Mouse (Mus musculus): ENCODE results near the gene Zcwpw1. TPM values are rescaled to one million over a fixed set of nuclear protein-coding genes. Genes with fewer than 3 reads are reported as not detected.

The Zcwpw1 gene
- polyA plus RNA-seq, 1 experiment from 2014 or later: 19.5 TPM

- H3K4me3 ChIP-seq: no peak overlapping the region
- peak overlapping the region; percentile 30; the same call in 1 of the 2 replicates for H3K27ac ChIP-seq
- H3K4me2 ChIP-seq (replicated peaks): no peak overlapping the region
- H3K4me1 ChIP-seq: peaks cover 8% of the 10 kb centered on the region; the same call in 1 of the 2 replicates
- 0 out of 2 replicates have a peak overlapping the region, but pooled peaks have one; percentile 23 for H3K9ac ChIP-seq
- no peaks in the 10 kb centered on the region for H3K27me3 ChIP-seq
- 86% methylated on average over 19 of the region's 19 CpGs for WGBS
- H3K9me3 ChIP-seq (replicated peaks): no peaks in the 10 kb centered on the region
- peaks cover 27% of the 10 kb centered on the region; the same call in 1 of the 2 replicates for H3K36me3 ChIP-seq
- ATAC-seq (ENCODE audit: low FRiP score): no peak
Measured at GRCm38 (mm10) chr5:137758921-137759534, 28.6 kb upstream of the Zcwpw1 start.

- H3K27ac ChIP-seq: peak overlapping the region; percentile 26; the same call in 1 of the 2 replicates
- 34% methylated on average over 4 of the region's 4 CpGs for WGBS
Measured at GRCm38 (mm10) chr5:137759971-137760412, 27.6 kb upstream of the Zcwpw1 start.

GRCm38 (mm10) chr5:137764609-137765340 lies 22.8 kb upstream of the Zcwpw1 start:
- ATAC-seq (ENCODE audit: low FRiP score): peak; percentile 55; the same call in 1 of the 2 replicates
- Histone ChIP-seq H3K36me3 (0 out of 2 replicates have a peak, but pooled peaks cover under 1% of the 10 kb centered on the region), H3K4me3 (no peak overlapping the region), H3K4me1 (peaks cover 20% of the 10 kb centered on the region; the same call in 1 of the 2 replicates), H3K4me2 (replicated peaks) (no peak overlapping the region), H3K27me3 (no peaks in the 10 kb centered on the region), H3K9me3 (replicated peaks) (no peaks in the 10 kb centered on the region), H3K27ac (no peak overlapping the region), H3K9ac (no peak overlapping the region)
- 50% methylated on average over 9 of the region's 9 CpGs for WGBS

More at GRCm38 (mm10) chr5:137759971-137760412, 27.6 kb upstream of the Zcwpw1 start:
- no peak overlapping the region for H3K4me2 ChIP-seq (replicated peaks)
- no peak overlapping the region for H3K4me3 ChIP-seq
- H3K9ac ChIP-seq: no peak overlapping the region
- H3K36me3 ChIP-seq: peaks cover 25% of the 10 kb centered on the region; the same call in 1 of the 2 replicates
- no peaks in the 10 kb centered on the region for H3K27me3 ChIP-seq
- no peaks in the 10 kb centered on the region for H3K9me3 ChIP-seq (replicated peaks)
- ATAC-seq (ENCODE audit: low FRiP score): peak; percentile 64
- peaks cover 11% of the 10 kb centered on the region; the same call in 1 of the 2 replicates for H3K4me1 ChIP-seq

- no peak overlapping the region for H3K4me2 ChIP-seq (replicated peaks)
- no peak for ATAC-seq (ENCODE audit: low FRiP score)
- peaks cover 15% of the 10 kb centered on the region; the same call in 1 of the 2 replicates for H3K4me1 ChIP-seq
- WGBS: 64% methylated on average over 3 of the region's 3 CpGs
- no peaks in the 10 kb centered on the region for H3K9me3 ChIP-seq (replicated peaks)
- no peaks in the 10 kb centered on the region for H3K36me3 ChIP-seq
- no peak overlapping the region for H3K4me3 ChIP-seq
- no peak overlapping the region for H3K27ac ChIP-seq
- H3K9ac ChIP-seq: no peak overlapping the region
- H3K27me3 ChIP-seq: no peaks in the 10 kb centered on the region
Measured at GRCm38 (mm10) chr5:137766270-137766669, 21.3 kb upstream of the Zcwpw1 start.

- peak overlapping the region; percentile 5; the same call in 1 of the 2 replicates for H3K27ac ChIP-seq
- H3K4me3 ChIP-seq: no peak overlapping the region
- H3K4me1 ChIP-seq: peaks cover 15% of the 10 kb centered on the region; the same call in 1 of the 2 replicates
- peak; percentile 59 for ATAC-seq (ENCODE audit: low FRiP score)
- H3K9me3 ChIP-seq (replicated peaks): no peaks in the 10 kb centered on the region
- H3K27me3 ChIP-seq: no peaks in the 10 kb centered on the region
- no peak overlapping the region for H3K4me2 ChIP-seq (replicated peaks)
- no peak overlapping the region for H3K9ac ChIP-seq
- no peaks in the 10 kb centered on the region for H3K36me3 ChIP-seq
- 44% methylated on average over 1 of the region's 1 CpGs for WGBS
Measured at GRCm38 (mm10) chr5:137768475-137768874, 19.1 kb upstream of the Zcwpw1 start.

- Histone ChIP-seq H3K27me3 (no peaks in the 10 kb centered on the region), H3K36me3 (no peaks in the 10 kb centered on the region), H3K4me1 (peaks cover 12% of the 10 kb centered on the region; the same call in 1 of the 2 replicates), H3K4me2 (replicated peaks) (no peak overlapping the region), H3K27ac (no peak overlapping the region), H3K9me3 (replicated peaks) (no peaks in the 10 kb centered on the region), H3K4me3 (no peak overlapping the region), H3K9ac (no peak overlapping the region)
- WGBS: 46% methylated on average over 2 of the region's 2 CpGs
- no peak for ATAC-seq (ENCODE audit: low FRiP score)
Measured at GRCm38 (mm10) chr5:137770709-137771108, 16.9 kb upstream of the Zcwpw1 start.

- no peak overlapping the region for H3K4me3 ChIP-seq
- no peaks in the 10 kb centered on the region for H3K36me3 ChIP-seq
- H3K4me1 ChIP-seq: peaks cover 11% of the 10 kb centered on the region; the same call in 1 of the 2 replicates
- H3K9ac ChIP-seq: no peak overlapping the region
- no peak overlapping the region for H3K4me2 ChIP-seq (replicated peaks)
- no peak for ATAC-seq (ENCODE audit: low FRiP score)
- H3K27ac ChIP-seq: no peak overlapping the region
- no peaks in the 10 kb centered on the region for H3K9me3 ChIP-seq (replicated peaks)
- H3K27me3 ChIP-seq: no peaks in the 10 kb centered on the region
Measured at GRCm38 (mm10) chr5:137772755-137773154, 14.8 kb upstream of the Zcwpw1 start.

- H3K4me3 ChIP-seq: no peak overlapping the region
- H3K27ac ChIP-seq: no peak overlapping the region
- H3K27me3 ChIP-seq: no peaks in the 10 kb centered on the region
- H3K9me3 ChIP-seq (replicated peaks): no peaks in the 10 kb centered on the region
- no peak overlapping the region; the same call in 1 of the 2 replicates for H3K9ac ChIP-seq
- H3K4me2 ChIP-seq (replicated peaks): no peak overlapping the region
- WGBS: 89% methylated on average over 2 of the region's 2 CpGs
- peaks cover 8% of the 10 kb centered on the region for H3K36me3 ChIP-seq
- ATAC-seq (ENCODE audit: low FRiP score): no peak
- H3K4me1 ChIP-seq: peaks cover 14% of the 10 kb centered on the region
Measured at GRCm38 (mm10) chr5:137775587-137776290, 11.9 kb upstream of the Zcwpw1 start.

GRCm38 (mm10) chr5:137776408-137776918 lies 11.1 kb upstream of the Zcwpw1 start:
- WGBS: 51% methylated on average over 5 of the region's 5 CpGs
- no peak overlapping the region for H3K4me3 ChIP-seq
- H3K9ac ChIP-seq: no peak overlapping the region; the same call in 1 of the 2 replicates
- no peaks in the 10 kb centered on the region for H3K27me3 ChIP-seq
- no peaks in the 10 kb centered on the region for H3K9me3 ChIP-seq (replicated peaks)
- H3K27ac ChIP-seq: no peak overlapping the region
- H3K36me3 ChIP-seq: peaks cover 15% of the 10 kb centered on the region
- H3K4me1 ChIP-seq: peaks cover 17% of the 10 kb centered on the region
- no peak for ATAC-seq (ENCODE audit: low FRiP score)
- no peak overlapping the region for H3K4me2 ChIP-seq (replicated peaks)

- Histone ChIP-seq H3K9ac (no peak overlapping the region), H3K36me3 (peaks cover 24% of the 10 kb centered on the region), H3K9me3 (replicated peaks) (no peaks in the 10 kb centered on the region), H3K4me3 (no peak overlapping the region), H3K27ac (no peak overlapping the region), H3K4me2 (replicated peaks) (no peak overlapping the region), H3K4me1 (peaks cover 25% of the 10 kb centered on the region), H3K27me3 (no peaks in the 10 kb centered on the region)
- no peak for ATAC-seq (ENCODE audit: low FRiP score)
- 81% methylated on average over 7 of the region's 7 CpGs for WGBS
Measured at GRCm38 (mm10) chr5:137777267-137777845, 10.2 kb upstream of the Zcwpw1 start.

- H3K4me1 ChIP-seq: peaks cover 38% of the 10 kb centered on the region
Measured at GRCm38 (mm10) chr5:137778635-137779034, 9.0 kb upstream of the Zcwpw1 start, which contains the start of gene Ppp1r35. Gene Ppp1r35 (plus strand): TSS chr5:137778849.

More at GRCm38 (mm10) chr5:137778635-137779034, 9.0 kb upstream of the Zcwpw1 start, which contains the start of gene Ppp1r35:
- under 1% methylated on average over 31 of the region's 31 CpGs for WGBS
- Histone ChIP-seq H3K4me3 (peak within 1 kb of the TSS; percentile 99), H3K4me2 (replicated peaks) (peak within 1 kb of the TSS; percentile 98), H3K27ac (peak within 1 kb of the TSS; percentile 96), H3K36me3 (peaks cover 37% of the 10 kb centered on the region), H3K27me3 (no peaks in the 10 kb centered on the region), H3K9me3 (replicated peaks) (no peaks in the 10 kb centered on the region), H3K9ac (peak within 1 kb of the TSS; percentile 96)
- ATAC-seq (ENCODE audit: low FRiP score): peak; percentile 95

Measured in hindbrain, embryonic 12.5 days (tissue).